Mouse (Mus musculus): ENCODE measurements around the gene Pdcd11. TPM values are rescaled to one million over a fixed set of nuclear protein-coding genes. Genes with fewer than 3 reads are reported as not detected.

Gene Pdcd11
- polyA plus RNA-seq, 1 experiment from 2014 or later: 9.3 TPM

DNA sequence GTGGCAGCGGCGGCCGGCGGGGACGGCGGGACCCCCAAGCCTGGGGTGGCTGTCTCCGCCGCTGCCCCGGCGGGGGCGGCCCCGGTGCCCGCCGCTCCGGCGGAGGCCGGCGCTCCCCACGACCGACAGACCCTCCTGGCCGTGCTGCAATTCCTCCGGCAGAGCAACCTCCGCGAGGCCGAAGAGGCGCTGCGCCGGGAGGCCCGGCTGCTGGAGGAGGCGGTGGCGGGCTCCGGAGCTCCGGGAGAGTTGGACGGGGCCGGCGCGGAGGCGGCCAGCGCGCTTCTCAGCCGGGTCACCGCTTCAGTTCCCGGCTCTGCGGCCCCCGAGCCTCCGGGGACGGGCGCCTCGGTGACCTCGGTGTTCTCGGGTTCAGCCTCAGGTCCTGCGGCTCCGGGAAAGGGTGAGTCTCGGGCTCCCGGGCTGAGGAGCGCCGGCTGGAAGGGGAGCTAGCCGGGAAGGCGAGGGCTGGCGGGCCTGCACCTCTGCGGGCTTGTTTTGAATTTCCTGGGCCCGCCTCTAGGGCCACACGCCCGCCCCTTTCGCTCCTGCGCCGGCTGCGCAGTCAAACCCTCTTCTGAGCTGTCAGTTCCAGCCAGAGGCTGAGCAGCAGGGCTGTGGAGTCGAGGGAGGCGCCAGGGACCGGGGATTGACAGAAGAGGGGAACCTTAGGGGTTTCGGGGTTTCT, 22.5 kb upstream of the Pdcd11 start:
- Histone ChIP-seq H3K4me3 (replicated peaks) (peak overlapping the region; percentile 88), H3K36me3 (peaks cover 7% of the 10 kb centered on the region; the same call in 1 of the 2 replicates), H3K9me3 (no peaks in the 10 kb centered on the region), H3K4me2 (replicated peaks) (peak overlapping the region; percentile 73), H3K4me1 (replicated peaks) (peaks cover 6% of the 10 kb centered on the region; the same call in 1 of the 2 replicates), H3K27me3 (replicated peaks) (no peaks in the 10 kb centered on the region), H3K27ac (peak overlapping the region; percentile 83), H3K9ac (peak overlapping the region; percentile 97)
- under 1% methylated on average over 70 of the region's 72 CpGs for WGBS
- peak; percentile 96 for ATAC-seq

DNA sequence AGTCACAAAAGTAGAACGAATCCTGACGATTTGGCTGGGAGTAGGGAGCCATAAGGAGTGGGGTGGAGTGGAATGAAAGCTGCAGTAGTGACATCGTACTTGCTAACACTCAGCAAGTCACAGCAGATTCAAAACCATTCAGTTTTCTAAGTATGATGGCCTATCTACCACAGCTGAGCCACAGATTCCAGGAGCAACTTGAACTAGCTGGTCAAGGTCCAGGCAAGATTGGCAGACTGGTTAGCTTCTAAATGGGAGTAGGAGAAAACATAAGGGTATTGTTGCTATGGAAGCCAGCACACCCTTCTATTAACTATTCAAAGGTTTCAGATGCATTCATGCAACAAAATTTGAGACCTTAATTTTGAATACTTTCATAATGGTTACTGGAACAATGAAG, 2.3 kb upstream of the Pdcd11 start:
- 88% methylated on average over 3 of the region's 3 CpGs for WGBS
- Histone ChIP-seq H3K4me3 (replicated peaks) (no peak overlapping the region), H3K27me3 (replicated peaks) (no peaks in the 10 kb centered on the region), H3K9me3 (no peaks in the 10 kb centered on the region), H3K27ac (no peak overlapping the region), H3K36me3 (peaks cover 14% of the 10 kb centered on the region), H3K4me1 (replicated peaks) (peaks cover 11% of the 10 kb centered on the region; the same call in 1 of the 2 replicates), H3K4me2 (replicated peaks) (no peak overlapping the region), H3K9ac (no peak overlapping the region)
- ATAC-seq: no peak

DNA sequence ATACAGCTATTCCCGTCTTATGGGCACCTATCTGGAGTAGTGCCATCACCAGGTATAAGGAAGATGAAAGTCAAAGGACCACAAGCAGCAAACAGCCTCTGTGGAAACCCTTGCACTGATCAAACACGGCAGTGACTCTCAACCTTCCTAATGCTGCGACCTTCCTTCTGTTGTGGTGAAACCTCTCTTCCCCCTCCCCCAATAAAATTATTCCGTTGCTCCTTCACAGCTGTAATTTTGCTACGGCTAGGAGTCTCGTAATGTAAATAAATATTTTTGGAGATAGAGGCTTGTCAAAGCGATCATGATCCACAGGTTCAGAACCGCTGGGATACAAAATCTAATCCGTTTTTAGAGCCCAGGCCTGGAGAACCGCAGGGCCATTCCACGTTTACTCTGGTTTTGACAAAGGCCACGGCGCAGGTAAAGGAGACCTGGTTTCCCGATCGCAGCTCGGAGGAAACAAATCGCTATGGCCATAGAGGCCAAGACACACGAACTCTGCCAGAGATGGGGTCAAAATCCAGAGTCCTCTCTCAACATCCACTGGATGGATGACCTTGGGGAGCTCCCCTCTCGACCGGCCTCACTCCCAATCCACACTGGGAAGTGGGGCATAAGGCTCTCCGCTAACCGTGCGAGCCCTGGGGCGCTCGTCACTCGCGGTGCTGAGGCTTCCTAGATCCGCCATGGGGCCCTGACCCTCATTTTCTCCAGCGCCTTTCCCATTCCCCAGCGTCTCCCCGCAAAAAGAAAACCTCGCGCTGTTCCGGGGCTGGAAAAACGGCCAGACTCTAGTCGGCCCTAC, 646 bp upstream of the Pdcd11 start:
- peak overlapping the region; percentile 67 for H3K4me2 ChIP-seq (replicated peaks)
- peak overlapping the region; percentile 98 for H3K9ac ChIP-seq
- H3K27me3 ChIP-seq (replicated peaks): no peaks in the 10 kb centered on the region
- H3K27ac ChIP-seq: peak overlapping the region; percentile 83
- ATAC-seq: peak; percentile 81
- H3K9me3 ChIP-seq: no peaks in the 10 kb centered on the region
- H3K4me3 ChIP-seq (replicated peaks): peak overlapping the region; percentile 89
- H3K4me1 ChIP-seq (replicated peaks): peaks cover 11% of the 10 kb centered on the region; the same call in 1 of the 2 replicates
- under 1% methylated on average over 36 of the region's 36 CpGs for WGBS
- peaks cover 3% of the 10 kb centered on the region for H3K36me3 ChIP-seq

DNA sequence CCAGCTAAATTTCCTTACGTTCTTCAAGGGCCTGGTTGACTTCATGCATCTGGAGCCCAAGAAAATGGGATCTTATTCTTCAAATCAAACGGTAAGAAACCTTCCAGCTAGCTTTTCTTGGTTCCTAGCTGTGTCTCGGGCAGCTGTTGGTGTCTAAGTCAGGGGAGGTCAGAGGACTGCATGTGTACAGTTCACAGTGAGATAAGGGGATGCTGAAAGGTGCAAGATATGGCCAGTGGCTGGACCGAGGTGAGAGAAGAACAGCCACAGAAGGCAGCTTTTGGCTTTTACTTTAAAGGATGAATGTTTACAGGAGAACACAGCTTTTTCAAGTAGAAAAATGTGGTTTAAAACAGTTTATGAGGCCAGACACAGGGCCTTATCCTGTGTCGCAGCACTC, 10.5 kb downstream of the Pdcd11 start:
- H3K9me3 ChIP-seq: no peaks in the 10 kb centered on the region
- no peak overlapping the region for H3K4me3 ChIP-seq (replicated peaks)
- peaks cover 48% of the 10 kb centered on the region for H3K36me3 ChIP-seq
- H3K4me2 ChIP-seq (replicated peaks): no peak overlapping the region
- 91% methylated on average over 5 of the region's 5 CpGs for WGBS
- no peaks in the 10 kb centered on the region for H3K27me3 ChIP-seq (replicated peaks)
- no peak overlapping the region for H3K27ac ChIP-seq
- H3K4me1 ChIP-seq (replicated peaks): no peaks in the 10 kb centered on the region
- no peak for ATAC-seq
- H3K9ac ChIP-seq: no peak overlapping the region

DNA sequence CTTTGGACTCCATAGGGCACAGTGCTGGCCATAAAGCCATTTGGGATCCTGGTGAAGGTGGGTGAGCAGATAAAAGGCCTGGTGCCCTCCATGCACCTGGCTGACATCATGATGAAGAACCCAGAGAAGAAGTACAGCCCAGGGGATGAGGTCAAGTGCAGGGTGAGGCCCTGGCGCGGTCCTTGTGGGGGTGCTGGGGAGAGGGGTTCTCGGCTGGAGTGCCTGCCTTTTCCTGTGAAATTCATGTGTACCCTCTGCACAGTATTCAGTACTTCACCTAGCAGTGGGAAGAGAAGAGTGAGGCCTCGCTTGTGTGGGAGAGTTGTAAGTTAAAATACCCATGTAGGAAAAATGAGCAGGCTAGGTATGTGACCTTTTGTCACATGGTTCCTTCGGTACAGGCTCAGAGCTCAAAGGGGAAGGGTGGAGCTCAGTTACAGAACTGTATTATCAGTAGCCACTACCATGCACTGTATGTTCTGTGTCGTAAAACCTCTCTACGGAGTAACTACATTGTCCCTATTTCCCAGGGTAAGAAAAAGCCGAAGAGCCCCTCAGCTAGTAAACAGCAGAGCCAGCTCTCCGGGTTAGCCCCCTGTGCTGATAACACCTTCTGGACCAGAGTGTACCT, 14.2 kb downstream of the Pdcd11 start:
- 75% methylated on average over 9 of the region's 9 CpGs for WGBS

DNA sequence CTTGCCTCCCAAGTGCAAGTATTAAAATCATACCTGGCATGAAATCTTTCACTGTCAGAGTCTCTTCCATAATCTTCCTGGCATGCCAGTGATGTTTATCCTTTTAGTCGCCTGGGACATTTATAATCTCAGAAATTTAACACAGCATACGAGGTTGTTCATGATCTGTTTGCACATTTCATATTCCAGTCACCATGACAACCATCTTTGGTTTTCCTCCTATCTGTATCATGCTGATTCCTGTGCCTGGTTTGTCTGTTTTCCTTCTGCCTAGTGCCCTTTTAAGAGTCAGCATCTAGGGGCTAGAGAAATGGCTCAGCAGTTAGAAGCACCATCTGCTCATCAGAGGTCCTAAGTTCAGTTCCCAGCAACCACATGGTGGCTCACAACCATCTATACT, 28.1 kb downstream of the Pdcd11 start:
- Histone ChIP-seq H3K4me3 (replicated peaks) (no peak overlapping the region), H3K4me1 (replicated peaks) (no peaks in the 10 kb centered on the region), H3K9me3 (no peaks in the 10 kb centered on the region), H3K27me3 (replicated peaks) (no peaks in the 10 kb centered on the region), H3K36me3 (peaks cover 41% of the 10 kb centered on the region), H3K9ac (no peak overlapping the region), H3K27ac (no peak overlapping the region), H3K4me2 (replicated peaks) (no peak overlapping the region)
- ATAC-seq: no peak
- 59% methylated on average over 2 of the region's 2 CpGs for WGBS

More for the DNA sequence above, 14.2 kb downstream of the Pdcd11 start:
- peak overlapping the region; percentile 14; the same call in 1 of the 2 replicates for H3K27ac ChIP-seq
- peak; percentile 89 for ATAC-seq
- no peaks in the 10 kb centered on the region for H3K27me3 ChIP-seq (replicated peaks)
- H3K4me2 ChIP-seq (replicated peaks): no peak overlapping the region
- H3K4me3 ChIP-seq (replicated peaks): no peak overlapping the region
- H3K36me3 ChIP-seq: peaks cover 49% of the 10 kb centered on the region
- no peak overlapping the region for H3K9ac ChIP-seq
- H3K9me3 ChIP-seq: no peaks in the 10 kb centered on the region
- no peaks in the 10 kb centered on the region for H3K4me1 ChIP-seq (replicated peaks)

DNA sequence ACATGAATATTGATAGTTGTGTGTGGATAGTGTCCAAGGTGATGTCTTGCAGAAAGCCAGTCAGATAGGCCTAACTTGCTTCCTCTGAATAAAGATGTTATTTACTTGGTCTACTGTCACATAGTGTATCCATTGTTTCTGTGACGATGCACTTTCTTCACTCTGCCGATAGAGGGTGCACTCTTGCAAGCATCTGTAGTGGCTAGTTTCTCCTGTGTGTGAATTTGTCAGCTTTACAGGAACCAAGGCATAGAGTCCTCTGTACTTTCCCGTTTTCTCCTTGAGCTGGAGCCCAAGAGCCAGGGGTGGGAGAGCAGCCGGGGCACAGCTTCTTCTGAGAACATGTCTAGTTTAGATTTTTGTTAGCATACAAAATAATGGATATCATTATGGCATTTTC, 30.5 kb downstream of the Pdcd11 start:
- Histone ChIP-seq H3K27me3 (replicated peaks) (no peaks in the 10 kb centered on the region), H3K4me1 (replicated peaks) (no peaks in the 10 kb centered on the region), H3K9ac (no peak overlapping the region), H3K4me3 (replicated peaks) (no peak overlapping the region), H3K36me3 (peaks cover 51% of the 10 kb centered on the region), H3K4me2 (replicated peaks) (no peak overlapping the region), H3K9me3 (no peaks in the 10 kb centered on the region), H3K27ac (no peak overlapping the region)
- no peak for ATAC-seq
- 47% methylated on average over 4 of the region's 4 CpGs for WGBS

DNA sequence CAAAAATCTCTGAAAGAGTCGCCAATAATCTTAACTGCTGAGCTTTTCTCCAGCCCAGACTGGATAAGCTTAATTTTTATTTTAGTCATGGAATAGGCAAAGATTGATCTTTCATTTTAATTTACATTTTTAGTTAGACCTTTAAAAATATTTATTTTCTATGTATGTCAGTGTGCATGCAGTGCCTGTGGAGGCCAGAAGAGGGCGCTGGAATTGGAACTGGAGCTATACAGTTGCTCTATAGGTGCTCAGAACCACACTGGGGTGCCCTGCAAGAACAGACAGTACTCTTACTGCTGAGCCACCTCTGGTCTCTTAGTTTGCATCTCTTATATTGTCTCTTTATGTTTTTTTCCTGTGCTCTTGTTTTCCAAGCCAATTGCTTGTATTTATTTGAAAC, 32.2 kb downstream of the Pdcd11 start:
- H3K9ac ChIP-seq: no peak overlapping the region
- ATAC-seq: no peak
- H3K4me2 ChIP-seq (replicated peaks): no peak overlapping the region
- H3K4me3 ChIP-seq (replicated peaks): no peak overlapping the region
- peaks cover 54% of the 10 kb centered on the region for H3K36me3 ChIP-seq
- WGBS: 29% methylated on average over 2 of the region's 2 CpGs
- H3K9me3 ChIP-seq: no peaks in the 10 kb centered on the region
- H3K27ac ChIP-seq: no peak overlapping the region
- no peaks in the 10 kb centered on the region for H3K4me1 ChIP-seq (replicated peaks)
- H3K27me3 ChIP-seq (replicated peaks): no peaks in the 10 kb centered on the region

DNA sequence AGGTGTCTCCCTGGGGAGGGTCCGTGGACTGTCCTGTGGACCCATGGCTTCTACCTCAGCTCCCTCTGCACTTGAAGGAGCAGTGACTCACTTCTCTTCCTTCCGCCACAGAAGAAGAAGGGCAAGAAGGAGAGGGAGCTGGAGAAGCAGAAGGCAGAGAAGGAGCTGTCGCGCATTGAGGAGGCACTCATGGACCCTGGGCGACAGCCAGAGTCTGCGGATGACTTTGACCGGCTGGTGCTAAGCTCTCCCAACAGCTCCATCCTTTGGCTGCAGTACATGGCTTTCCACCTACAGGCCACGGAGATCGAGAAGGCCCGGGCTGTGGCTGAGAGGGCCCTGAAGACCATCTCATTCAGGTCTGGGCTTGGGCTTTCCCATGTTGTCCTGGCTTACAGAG, 37.6 kb downstream of the Pdcd11 start:
- Histone ChIP-seq H3K4me2 (replicated peaks) (no peak overlapping the region), H3K4me1 (replicated peaks) (no peaks in the 10 kb centered on the region; the same call in 1 of the 2 replicates), H3K36me3 (peaks cover 65% of the 10 kb centered on the region), H3K9me3 (no peaks in the 10 kb centered on the region), H3K9ac (no peak overlapping the region), H3K4me3 (replicated peaks) (no peak overlapping the region), H3K27ac (no peak overlapping the region), H3K27me3 (replicated peaks) (no peaks in the 10 kb centered on the region)
- WGBS: 91% methylated on average over 10 of the region's 10 CpGs
- no peak for ATAC-seq

DNA sequence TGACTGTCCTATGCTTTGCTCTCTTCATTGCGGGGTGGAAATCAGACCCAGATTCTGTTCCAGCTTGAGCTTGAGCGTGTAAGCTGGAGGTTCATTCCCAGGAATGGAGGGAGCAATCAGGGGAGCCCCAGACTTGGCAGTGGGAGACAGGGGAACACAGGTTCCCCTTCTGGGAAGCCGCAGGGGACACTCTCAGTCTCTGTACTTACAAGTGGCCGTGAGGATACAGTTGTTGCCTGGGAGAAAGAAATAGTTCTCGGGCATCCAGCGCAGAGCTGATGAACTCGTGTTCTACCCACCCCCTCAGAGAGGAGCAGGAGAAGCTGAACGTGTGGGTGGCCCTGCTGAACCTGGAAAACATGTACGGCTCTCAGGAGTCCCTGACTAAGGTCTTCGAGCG, 38.3 kb downstream of the Pdcd11 start:
- Histone ChIP-seq H3K27me3 (replicated peaks) (no peaks in the 10 kb centered on the region), H3K36me3 (peaks cover 64% of the 10 kb centered on the region), H3K27ac (no peak overlapping the region), H3K9ac (no peak overlapping the region), H3K4me1 (replicated peaks) (no peaks in the 10 kb centered on the region; the same call in 1 of the 2 replicates), H3K9me3 (no peaks in the 10 kb centered on the region), H3K4me2 (replicated peaks) (no peak overlapping the region), H3K4me3 (replicated peaks) (no peak overlapping the region)
- no peak for ATAC-seq
- 91% methylated on average over 11 of the region's 11 CpGs for WGBS

DNA sequence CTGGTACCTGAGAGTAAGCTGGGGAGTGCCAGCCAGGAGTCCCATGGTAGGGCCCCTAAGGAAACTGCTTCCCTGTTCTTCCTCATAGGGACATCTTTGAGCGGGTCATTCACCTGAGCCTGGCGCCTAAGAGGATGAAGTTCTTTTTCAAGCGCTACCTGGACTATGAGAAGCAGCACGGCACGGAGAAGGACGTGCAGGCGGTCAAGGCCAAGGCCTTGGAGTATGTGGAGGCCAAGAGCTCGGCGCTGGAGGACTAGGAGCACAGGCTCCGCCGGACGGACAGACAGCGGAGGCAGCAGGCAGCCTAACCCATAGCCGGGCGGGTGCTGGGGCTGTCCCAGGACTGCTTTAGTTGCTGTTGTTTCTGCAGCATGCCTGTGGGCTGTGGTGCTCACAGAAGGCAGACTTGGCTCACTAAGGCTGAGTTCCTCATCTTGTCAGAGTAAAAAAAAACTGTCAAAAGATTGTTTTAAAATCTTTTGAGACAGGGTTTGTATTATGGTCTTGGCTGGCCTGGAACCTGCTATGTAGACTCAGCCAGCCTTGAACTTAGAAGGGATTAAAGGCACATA, 40.1 kb downstream of the Pdcd11 start:
- Histone ChIP-seq H3K27me3 (replicated peaks) (no peaks in the 10 kb centered on the region), H3K4me2 (replicated peaks) (no peak overlapping the region), H3K4me1 (replicated peaks) (no peaks in the 10 kb centered on the region; the same call in 1 of the 2 replicates), H3K9ac (no peak overlapping the region), H3K9me3 (no peaks in the 10 kb centered on the region), H3K27ac (no peak overlapping the region), H3K4me3 (replicated peaks) (no peak overlapping the region), H3K36me3 (peaks cover 53% of the 10 kb centered on the region)
- 94% methylated on average over 15 of the region's 15 CpGs for WGBS
- no peak for ATAC-seq

DNA sequence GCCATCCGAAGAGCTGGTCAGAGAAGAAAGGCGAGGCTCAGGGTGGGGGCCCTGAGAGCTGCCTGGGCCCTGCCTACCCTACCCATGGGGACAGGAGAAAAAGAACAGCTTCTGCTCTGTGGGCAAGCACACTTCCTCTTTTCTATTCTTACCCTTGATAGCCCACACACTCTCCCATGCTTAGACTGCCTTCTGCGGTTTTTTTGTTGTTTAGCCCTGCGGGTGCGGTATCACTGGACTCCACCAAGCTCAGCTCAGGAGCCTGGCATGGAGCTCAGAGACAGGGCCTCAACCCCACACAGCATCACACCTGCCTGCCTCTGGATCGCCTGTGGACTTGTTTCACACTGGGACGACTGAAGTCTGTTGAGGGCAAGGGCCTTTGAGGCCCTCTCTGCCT, 42.6 kb downstream of the Pdcd11 start:
- peaks cover 37% of the 10 kb centered on the region for H3K36me3 ChIP-seq
- ATAC-seq: no peak
- WGBS: 78% methylated on average over 7 of the region's 7 CpGs
- no peaks in the 10 kb centered on the region for H3K9me3 ChIP-seq
- H3K4me3 ChIP-seq (replicated peaks): no peak overlapping the region
- peaks cover 16% of the 10 kb centered on the region for H3K4me1 ChIP-seq (replicated peaks)
- H3K4me2 ChIP-seq (replicated peaks): no peak overlapping the region
- no peaks in the 10 kb centered on the region for H3K27me3 ChIP-seq (replicated peaks)
- H3K9ac ChIP-seq: no peak overlapping the region
- H3K27ac ChIP-seq: no peak overlapping the region
